Mouse (Mus musculus) adrenal gland, postnatal 14 days (tissue): Measurements from ENCODE around the gene Fbxw7. TPM values are rescaled to one million over a fixed set of nuclear protein-coding genes. Genes with fewer than 3 reads are reported as not detected.
A peak's percentile ranks its signal among the peaks of the same experiment; 100 is the strongest.

Experiments
- DNase-seq: peaks from one replicate; pipeline ENCODE4 v3.0.0; 2021; ENCODE audit warnings: mixed read lengths
- long read RNA-seq, 2 experiments: library from polyadenylated mRNA; stranded (forward); transcript quantifications; one replicate each; pipeline ENCODE4 v2.0.0; 2021
- total RNA-seq: library from RNA; stranded (reverse); gene quantifications from 2 replicates; pipeline ENCODE4 v1.2.3, GENCODE M21; 2021

Gene Fbxw7
- total RNA-seq = 15.8 and 18.5 TPM in 2 replicates
- long read RNA-seq, experiment 1, partial matches to known transcripts = 2 of 4 reads
- long read RNA-seq, experiment 1, other reads (novel, unspliced or antisense) = 1 of 4 reads
- long read RNA-seq, experiment 2, full-length matches to known transcripts = 5 of 10 reads
- long read RNA-seq, experiment 2, partial matches to known transcripts = 1 of 10 reads
- long read RNA-seq, experiment 2, other reads (novel, unspliced or antisense) = 4 of 10 reads

- peak; percentile 46 for DNase-seq
Measured at GRCm38 (mm10) chr3:84814762-84815381, at the start of gene Fbxw7. Gene Fbxw7 (plus strand): TSS chr3:84815268.

- no peak for DNase-seq
Measured at GRCm38 (mm10) chr3:84768940-84769339, 46.1 kb upstream of the Fbxw7 start.

GRCm38 (mm10) chr3:84769411-84769810, 45.7 kb upstream of the Fbxw7 start:
- no peak for DNase-seq

GRCm38 (mm10) chr3:84770518-84770917, 44.5 kb upstream of the Fbxw7 start:
- no peak for DNase-seq

- no peak for DNase-seq
Measured at GRCm38 (mm10) chr3:84771980-84772379, 43.1 kb upstream of the Fbxw7 start.

GRCm38 (mm10) chr3:84774246-84775066, 40.6 kb upstream of the Fbxw7 start:
- DNase-seq = no peak

GRCm38 (mm10) chr3:84775067-84775423, 40.0 kb upstream of the Fbxw7 start:
- DNase-seq = no peak

- no peak for DNase-seq
Measured at GRCm38 (mm10) chr3:84775577-84775976, 39.5 kb upstream of the Fbxw7 start.

GRCm38 (mm10) chr3:84776084-84776483, 39.0 kb upstream of the Fbxw7 start:
- no peak for DNase-seq

- DNase-seq = no peak
Measured at GRCm38 (mm10) chr3:84787914-84788313, 27.2 kb upstream of the Fbxw7 start.

- DNase-seq = no peak
Measured at GRCm38 (mm10) chr3:84804036-84804435, 11.0 kb upstream of the Fbxw7 start.

GRCm38 (mm10) chr3:84806206-84806605, 8.9 kb upstream of the Fbxw7 start:
- DNase-seq = no peak

- no peak for DNase-seq
Measured at GRCm38 (mm10) chr3:84807826-84808225, 7.2 kb upstream of the Fbxw7 start.

- no peak for DNase-seq
Measured at GRCm38 (mm10) chr3:84808906-84809305, 6.2 kb upstream of the Fbxw7 start.

GRCm38 (mm10) chr3:84810803-84811202, 4.3 kb upstream of the Fbxw7 start:
- no peak for DNase-seq

GRCm38 (mm10) chr3:84813436-84814156, 1.5 kb upstream of the Fbxw7 start:
- DNase-seq = no peak

GRCm38 (mm10) chr3:84814157-84814761, 809 bp upstream of the Fbxw7 start:
- DNase-seq = peak; percentile 100

- peak; percentile 68 for DNase-seq
Measured at GRCm38 (mm10) chr3:84815461-84815860, 393 bp downstream of the Fbxw7 start.

- DNase-seq = no peak
Measured at GRCm38 (mm10) chr3:84816951-84817350, 1.9 kb downstream of the Fbxw7 start.

GRCm38 (mm10) chr3:84820654-84821201, 5.7 kb downstream of the Fbxw7 start:
- no peak for DNase-seq

- DNase-seq = no peak
Measured at GRCm38 (mm10) chr3:84825990-84826389, 10.9 kb downstream of the Fbxw7 start.

- DNase-seq = peak; percentile 63
Measured at GRCm38 (mm10) chr3:84826405-84826804, 11.3 kb downstream of the Fbxw7 start.
